Mouse (Mus musculus): ENCODE data around the gene Mad1l1.

Gene Mad1l1

GRCm38 (mm10) chr5:140324058-140324457 lies 2.7 kb upstream of the Mad1l1 start:
- DNase-seq (ENCODE audit: low spot score) = no peak

GRCm38 (mm10) chr5:140321756-140322575 lies 614 bp upstream of the Mad1l1 start:
- DNase-seq (ENCODE audit: low spot score) = peak; percentile 55

- DNase-seq (ENCODE audit: low spot score) = no peak
Measured at GRCm38 (mm10) chr5:140316716-140317115, 4.6 kb downstream of the Mad1l1 start.

- no peak for DNase-seq (ENCODE audit: low spot score)
Measured at GRCm38 (mm10) chr5:140307602-140308001, 13.8 kb downstream of the Mad1l1 start.

- DNase-seq (ENCODE audit: low spot score) = no peak
Measured at GRCm38 (mm10) chr5:140306016-140306415, 15.3 kb downstream of the Mad1l1 start.

- DNase-seq (ENCODE audit: low spot score) = no peak
Measured at GRCm38 (mm10) chr5:140298291-140298690, 23.1 kb downstream of the Mad1l1 start.

- peak; percentile 79 for DNase-seq (ENCODE audit: low spot score)
Measured at GRCm38 (mm10) chr5:140292152-140292551, 29.2 kb downstream of the Mad1l1 start.

GRCm38 (mm10) chr5:140289161-140289560 lies 32.2 kb downstream of the Mad1l1 start:
- no peak for DNase-seq (ENCODE audit: low spot score)

- DNase-seq (ENCODE audit: low spot score) = no peak
Measured at GRCm38 (mm10) chr5:140288287-140288686, 33.1 kb downstream of the Mad1l1 start.

GRCm38 (mm10) chr5:140284761-140285160 lies 36.6 kb downstream of the Mad1l1 start:
- no peak for DNase-seq (ENCODE audit: low spot score)

- DNase-seq (ENCODE audit: low spot score) = no peak
Measured at GRCm38 (mm10) chr5:140284011-140284410, 37.3 kb downstream of the Mad1l1 start.

GRCm38 (mm10) chr5:140282900-140283299 lies 38.5 kb downstream of the Mad1l1 start:
- no peak for DNase-seq (ENCODE audit: low spot score)

GRCm38 (mm10) chr5:140282376-140282775 lies 39.0 kb downstream of the Mad1l1 start:
- peak; percentile 13 for DNase-seq (ENCODE audit: low spot score)

GRCm38 (mm10) chr5:140280205-140280604 lies 41.1 kb downstream of the Mad1l1 start:
- DNase-seq (ENCODE audit: low spot score) = no peak

GRCm38 (mm10) chr5:140276779-140277178 lies 44.6 kb downstream of the Mad1l1 start:
- no peak for DNase-seq (ENCODE audit: low spot score)

GRCm38 (mm10) chr5:140270976-140271685 lies 50.2 kb downstream of the Mad1l1 start:
- no peak for DNase-seq (ENCODE audit: low spot score)

- no peak for DNase-seq (ENCODE audit: low spot score)
Measured at GRCm38 (mm10) chr5:140268396-140268795, 53.0 kb downstream of the Mad1l1 start.

GRCm38 (mm10) chr5:140267061-140267460 lies 54.3 kb downstream of the Mad1l1 start:
- no peak for DNase-seq (ENCODE audit: low spot score)

GRCm38 (mm10) chr5:140264825-140265575 lies 56.4 kb downstream of the Mad1l1 start:
- peak; percentile 63 for DNase-seq (ENCODE audit: low spot score)

GRCm38 (mm10) chr5:140263754-140264749 lies 57.3 kb downstream of the Mad1l1 start:
- peak; percentile 58 for DNase-seq (ENCODE audit: low spot score)

GRCm38 (mm10) chr5:140262401-140262800 lies 59.0 kb downstream of the Mad1l1 start:
- no peak for DNase-seq (ENCODE audit: low spot score)
